Mouse (Mus musculus): ENCODE measurements at regions not wholly inside any gene's neighbourhood (a gene's known extent, or its start where the extent isn't known, plus 50 kb on each side); places are given as distances from the start of the nearest gene placed in this dataset.

DNA sequence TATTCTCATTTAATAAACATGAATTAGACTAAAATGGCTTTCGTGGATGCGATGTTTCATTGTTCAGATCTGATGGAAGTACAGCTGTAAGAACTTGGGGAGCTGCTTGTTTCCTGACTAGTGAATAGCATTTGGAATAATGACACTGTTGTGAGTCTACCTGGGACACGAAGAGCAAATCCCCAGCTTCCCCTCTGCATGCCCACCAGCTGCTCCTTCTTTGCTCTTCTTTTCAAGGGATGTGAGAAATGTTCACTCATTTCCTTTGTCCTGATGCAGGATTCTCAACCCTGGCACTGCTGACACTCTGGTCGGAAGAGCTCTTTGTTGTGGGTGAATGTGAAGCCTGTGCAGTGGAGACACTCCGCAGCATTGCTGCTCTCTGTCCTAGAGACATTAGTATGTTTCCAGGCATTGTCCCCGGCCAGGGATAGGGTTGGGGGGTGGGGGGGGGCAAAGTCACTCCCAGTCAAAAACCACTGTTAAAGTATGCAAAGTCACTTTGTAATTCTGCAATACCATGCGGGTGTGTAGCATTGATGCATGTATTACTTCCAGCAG is 334.1 kb downstream of the Mex3b start:
- TF ChIP-seq CTCF (IDR thresholded peaks at IDR 0.05; ENCODE audit: extremely low read depth, insufficient read depth, low read length) (no peak), POLR2A (IDR thresholded peaks at IDR 0.05; ENCODE audit: extremely low read depth, insufficient read depth, low read length) (no peak)
